Mouse (Mus musculus): ENCODE data around the gene Prkcq. TPM values are rescaled to one million over a fixed set of nuclear protein-coding genes. Genes with fewer than 3 reads are reported as not detected.
"Not testable (repeated sequence)": the region's sequence is repeated elsewhere in the genome, so short reads cannot be mapped to it uniquely, and the experiment has no call there.

The Prkcq gene
- polyA plus RNA-seq, 1 experiment from 2014 or later: 2.3 TPM

DNA sequence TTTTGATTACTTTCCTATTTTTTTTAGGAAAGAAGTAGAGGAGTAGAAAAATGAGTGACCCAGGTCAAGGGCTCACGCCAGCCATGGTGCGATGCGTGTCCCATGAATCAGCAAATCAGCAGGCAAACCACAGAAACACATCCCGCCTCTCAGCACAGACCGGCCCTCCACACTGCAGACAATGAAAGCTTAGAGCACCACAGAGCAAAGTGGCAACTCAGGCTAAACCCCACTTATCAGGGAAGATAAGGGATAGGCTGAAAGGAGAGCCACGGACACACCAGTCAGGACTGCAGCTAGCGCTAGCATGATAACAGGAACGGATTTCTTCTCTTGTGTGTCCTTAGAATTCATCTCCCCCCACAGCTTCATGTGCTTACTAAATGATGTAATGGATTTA, 164.4 kb downstream of the Prkcq start:
- no peaks in the 10 kb centered on the region for H3K36me3 ChIP-seq (ENCODE audit: control insufficient read depth, insufficient read depth, low read length)
- H3K27ac ChIP-seq (ENCODE audit: low read depth, low read length): no peak overlapping the region
- ATAC-seq (ENCODE audit: low FRiP score) (no peak), DNase-seq (ENCODE audit: low spot score, missing footprints) (no peak)
- no peaks in the 10 kb centered on the region for H3K27me3 ChIP-seq (ENCODE audit: control insufficient read depth, insufficient read depth, low read length)
- H3K9ac ChIP-seq (ENCODE audit: low read length): no peak overlapping the region
- no peaks in the 10 kb centered on the region for H3K9me3 ChIP-seq (ENCODE audit: control insufficient read depth, low read length)
- H3K4me3 ChIP-seq (ENCODE audit: low read depth, low read length): no peak overlapping the region
- H3K4me1 ChIP-seq (ENCODE audit: control insufficient read depth, insufficient read depth, low read length): no peaks in the 10 kb centered on the region
- no peak overlapping the region for H3K4me2 ChIP-seq
- WGBS: 69% methylated on average over 8 of the region's 8 CpGs

DNA sequence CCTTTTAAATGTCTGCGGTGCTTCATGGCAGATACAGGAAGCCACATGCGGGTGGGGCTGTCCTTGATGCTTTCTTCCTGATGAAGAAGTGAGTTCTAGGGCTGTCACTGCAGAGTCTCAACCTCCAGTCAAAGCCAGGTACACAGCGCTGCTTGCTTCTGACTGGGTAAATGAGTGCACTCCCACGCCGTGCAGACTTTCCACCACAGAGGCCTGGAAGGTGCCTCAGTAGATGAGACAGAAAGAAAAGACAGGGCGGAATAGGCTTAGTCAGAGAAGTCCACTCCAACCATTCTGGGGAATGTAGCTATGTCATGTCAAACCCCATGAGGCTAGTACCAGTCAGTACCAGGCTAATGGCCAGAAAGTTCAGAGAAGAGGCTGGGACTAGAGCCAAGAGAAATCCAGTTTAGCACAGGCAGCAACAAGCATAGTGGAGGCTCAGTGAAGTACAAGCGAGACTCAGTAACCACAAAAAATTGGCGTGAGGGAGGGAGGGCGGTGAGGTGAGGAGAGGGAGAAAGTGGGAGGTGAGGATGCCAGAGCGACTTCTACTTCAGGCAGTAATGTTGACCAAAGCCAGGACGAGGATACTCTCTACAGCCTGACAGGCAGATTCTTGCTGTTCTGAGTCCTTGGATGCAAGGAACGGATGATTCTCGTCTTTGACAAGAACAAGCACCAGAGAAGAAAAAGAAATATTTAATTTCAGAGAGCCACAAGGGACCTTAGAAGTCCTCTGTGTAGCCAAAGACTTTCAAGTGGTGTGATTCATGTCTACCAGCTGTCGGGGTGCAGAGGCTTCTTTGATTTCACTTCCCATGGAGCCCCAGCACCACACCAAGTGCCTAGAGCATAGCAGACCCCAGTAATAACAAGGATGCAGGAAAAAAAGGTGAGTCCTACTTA, 167.3 kb downstream of the Prkcq start:
- Histone ChIP-seq H3K4me3 (ENCODE audit: low read depth, low read length) (no peak overlapping the region), H3K27me3 (ENCODE audit: control insufficient read depth, insufficient read depth, low read length) (no peaks in the 10 kb centered on the region), H3K4me1 (ENCODE audit: control insufficient read depth, insufficient read depth, low read length) (no peaks in the 10 kb centered on the region), H3K4me2 (no peak overlapping the region), H3K27ac (ENCODE audit: low read depth, low read length) (no peak overlapping the region), H3K9me3 (ENCODE audit: control insufficient read depth, low read length) (no peaks in the 10 kb centered on the region), H3K9ac (ENCODE audit: low read length) (no peak overlapping the region), H3K36me3 (ENCODE audit: control insufficient read depth, insufficient read depth, low read length) (no peaks in the 10 kb centered on the region)
- ATAC-seq (ENCODE audit: low FRiP score) (no peak), DNase-seq (ENCODE audit: low spot score, missing footprints) (no peak)
- 86% methylated on average over 14 of the region's 14 CpGs for WGBS

- Histone ChIP-seq H3K4me1 (ENCODE audit: control insufficient read depth, insufficient read depth, low read length) (no peaks in the 10 kb centered on the region), H3K4me3 (ENCODE audit: low read depth, low read length) (no peak overlapping the region), H3K9me3 (ENCODE audit: control insufficient read depth, low read length) (no peaks in the 10 kb centered on the region), H3K9ac (ENCODE audit: low read length) (no peak overlapping the region), H3K4me2 (no peak overlapping the region), H3K36me3 (ENCODE audit: control insufficient read depth, insufficient read depth, low read length) (no peaks in the 10 kb centered on the region), H3K27me3 (ENCODE audit: control insufficient read depth, insufficient read depth, low read length) (no peaks in the 10 kb centered on the region), H3K27ac (ENCODE audit: low read depth, low read length) (no peak overlapping the region)
- no peak for DNase-seq (ENCODE audit: low spot score, missing footprints)
- ATAC-seq (ENCODE audit: low FRiP score): no peak
- 88% methylated on average over 3 of the region's 3 CpGs for WGBS
Measured at GRCm38 (mm10) chr2:11344691-11345090, 172.8 kb downstream of the Prkcq start.

GRCm38 (mm10) chr2:11346419-11346818, 174.5 kb downstream of the Prkcq start:
- H3K9me3 ChIP-seq (ENCODE audit: control insufficient read depth, low read length); H3K27ac ChIP-seq (ENCODE audit: low read depth, low read length); H3K4me3 ChIP-seq (ENCODE audit: low read depth, low read length); H3K27me3 ChIP-seq (ENCODE audit: control insufficient read depth, insufficient read depth, low read length); H3K4me2 ChIP-seq; H3K36me3 ChIP-seq (ENCODE audit: control insufficient read depth, insufficient read depth, low read length); H3K9ac ChIP-seq (ENCODE audit: low read length); DNase-seq (ENCODE audit: low spot score, missing footprints); H3K4me1 ChIP-seq (ENCODE audit: control insufficient read depth, insufficient read depth, low read length); ATAC-seq (ENCODE audit: low FRiP score): not testable (repeated sequence)
- 86% methylated on average over 6 of the region's 6 CpGs for WGBS

- Histone ChIP-seq H3K4me1 (ENCODE audit: control insufficient read depth, insufficient read depth, low read length) (no peaks in the 10 kb centered on the region), H3K9me3 (ENCODE audit: control insufficient read depth, low read length) (no peaks in the 10 kb centered on the region), H3K27ac (ENCODE audit: low read depth, low read length) (no peak overlapping the region), H3K4me2 (no peak overlapping the region), H3K4me3 (ENCODE audit: low read depth, low read length) (no peak overlapping the region), H3K27me3 (ENCODE audit: control insufficient read depth, insufficient read depth, low read length) (no peaks in the 10 kb centered on the region), H3K9ac (ENCODE audit: low read length) (no peak overlapping the region), H3K36me3 (ENCODE audit: control insufficient read depth, insufficient read depth, low read length) (no peaks in the 10 kb centered on the region)
- DNase-seq (ENCODE audit: low spot score, missing footprints): no peak
- ATAC-seq (ENCODE audit: low FRiP score): no peak
- WGBS: 85% methylated on average over 3 of the region's 3 CpGs
Measured at GRCm38 (mm10) chr2:11347791-11348190, 175.9 kb downstream of the Prkcq start.

All from midbrain, embryonic 11.5 days (tissue).